Mouse (Mus musculus) cerebellum, adult 2 months (tissue): ENCODE measurements around the gene Prss56.

Experiments
- CTCF ChIP-seq: fragments of 200-500 bp; IDR thresholded peaks from 2 replicates; pipeline ENCODE4 v1.5.1; 2011; ENCODE audit warnings: low read depth, mild to moderate bottlenecking, control low read depth, low read length, moderate library complexity, borderline replicate concordance; ENCODE audit not compliant: insufficient read depth
- POLR2A ChIP-seq: fragments of 200-500 bp; IDR thresholded peaks from 2 replicates; pipeline ENCODE4 v1.6.1; 2011; ENCODE audit warnings: low read length, control low read depth, borderline replicate concordance; ENCODE audit not compliant: insufficient read depth

DNA sequence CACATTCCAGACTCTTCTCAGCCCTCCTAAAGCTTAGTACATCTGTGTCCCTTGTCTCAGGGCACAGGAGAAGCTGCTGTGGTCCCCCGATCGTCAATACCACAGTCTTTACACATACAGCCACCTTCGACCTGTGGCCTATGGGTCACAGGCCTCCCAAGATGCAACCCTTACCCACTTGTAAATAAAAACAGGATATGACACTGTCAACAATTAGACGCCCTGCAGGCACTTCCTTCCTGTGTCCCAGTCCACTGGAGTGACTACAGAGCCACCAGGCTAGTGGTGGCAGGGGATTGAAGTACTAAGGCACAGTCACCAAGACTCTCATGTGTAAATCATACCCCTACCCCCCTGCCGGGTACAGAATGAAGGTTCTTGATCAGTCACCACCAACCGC lies 21.9 kb downstream of the Prss56 start:
- TF ChIP-seq CTCF (no peak), POLR2A (no peak)
